Mouse (Mus musculus) retina, postnatal 7 days (tissue): ENCODE data around the gene Tmem269.

ENCODE experiments used
- DNase-seq: peaks from one replicate; pipeline ENCODE4 v3.0.0-alpha.2; 2012; ENCODE audit warnings: low read depth, low spot score

Gene Tmem269

DNA sequence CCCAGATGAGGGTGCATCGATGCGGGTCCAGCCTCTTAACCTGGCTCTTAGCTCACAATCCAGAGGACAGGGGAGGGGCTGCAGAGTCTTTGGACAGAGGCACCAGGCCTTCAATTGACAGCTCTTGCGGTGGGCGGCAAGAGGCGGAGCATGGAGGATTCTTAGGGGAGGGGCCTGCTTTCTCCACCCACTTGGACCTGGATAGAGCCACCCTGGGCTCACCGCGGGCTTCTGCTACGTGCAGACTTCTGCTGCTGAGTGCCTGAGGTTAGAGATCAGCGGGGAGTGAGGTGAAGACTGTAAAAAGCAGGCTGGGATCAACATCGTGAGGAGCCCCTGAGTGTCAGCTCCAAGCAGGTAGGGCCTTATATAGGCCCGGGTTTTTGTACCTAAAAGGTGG is at the start of gene Tmem269:
Gene Tmem269, minus strand, starts transcription at position 49 of the 400 bp plus-strand sequence.
- no peak for DNase-seq

DNA sequence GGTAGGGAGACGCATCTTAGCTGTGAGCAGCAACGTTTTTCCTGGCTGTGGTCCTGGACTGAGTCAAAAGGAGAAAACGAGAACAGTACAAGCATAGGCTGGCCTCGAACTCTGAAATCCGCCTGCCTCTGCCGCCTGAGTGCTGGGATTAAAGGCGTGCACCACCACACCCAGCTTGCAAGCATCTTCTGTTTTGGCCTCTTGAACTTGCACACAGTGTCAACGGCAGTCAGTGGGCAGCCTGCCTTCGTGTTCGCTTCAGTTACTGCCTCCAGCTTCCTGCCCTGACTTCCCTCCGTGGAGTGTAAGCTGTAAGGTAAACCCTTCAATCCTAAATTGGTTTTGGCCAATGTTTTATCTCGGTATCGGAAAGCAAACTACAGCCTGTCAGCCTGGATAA is 48.6 kb upstream of the Tmem269 start:
- no peak for DNase-seq

DNA sequence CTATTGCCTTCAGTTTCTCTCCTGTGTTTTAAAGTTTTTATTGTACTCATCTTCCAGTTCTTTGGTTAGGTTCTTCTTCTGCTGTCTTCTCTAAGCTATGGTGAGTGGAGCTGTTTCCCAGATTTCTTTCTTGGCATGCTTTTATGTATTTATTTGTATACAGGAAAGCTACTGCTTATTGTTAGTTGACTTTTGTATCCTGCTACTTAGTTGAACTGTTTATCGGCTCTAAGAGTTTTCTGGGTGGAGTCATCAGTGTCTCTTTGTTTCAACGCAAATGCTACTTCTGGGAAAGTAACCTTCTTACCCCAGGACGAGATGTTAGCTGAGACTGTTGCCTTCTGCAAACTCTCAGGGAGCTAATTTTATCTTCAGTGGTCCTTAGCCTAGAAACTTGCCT is 45.4 kb upstream of the Tmem269 start:
- DNase-seq: no peak

DNA sequence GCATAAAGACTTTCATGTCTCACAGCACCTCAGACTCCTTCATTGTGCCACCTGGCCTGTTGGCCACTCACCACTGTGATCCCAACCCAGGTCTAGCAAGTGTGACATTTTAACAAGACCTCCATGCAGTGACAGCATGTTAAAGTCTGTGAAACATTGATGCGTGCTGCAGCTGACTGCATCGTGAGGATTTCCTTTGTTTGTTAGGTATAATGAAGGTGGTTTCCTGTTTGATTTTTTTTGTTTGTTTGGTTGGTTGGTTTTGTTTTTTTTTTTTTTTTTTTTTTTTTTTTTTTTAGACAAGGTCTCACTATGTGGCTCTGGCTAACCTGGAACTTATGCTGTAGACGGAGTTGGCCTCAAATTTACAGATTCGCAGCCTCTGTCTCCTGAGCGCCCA is 44.5 kb upstream of the Tmem269 start:
- DNase-seq: no peak

DNA sequence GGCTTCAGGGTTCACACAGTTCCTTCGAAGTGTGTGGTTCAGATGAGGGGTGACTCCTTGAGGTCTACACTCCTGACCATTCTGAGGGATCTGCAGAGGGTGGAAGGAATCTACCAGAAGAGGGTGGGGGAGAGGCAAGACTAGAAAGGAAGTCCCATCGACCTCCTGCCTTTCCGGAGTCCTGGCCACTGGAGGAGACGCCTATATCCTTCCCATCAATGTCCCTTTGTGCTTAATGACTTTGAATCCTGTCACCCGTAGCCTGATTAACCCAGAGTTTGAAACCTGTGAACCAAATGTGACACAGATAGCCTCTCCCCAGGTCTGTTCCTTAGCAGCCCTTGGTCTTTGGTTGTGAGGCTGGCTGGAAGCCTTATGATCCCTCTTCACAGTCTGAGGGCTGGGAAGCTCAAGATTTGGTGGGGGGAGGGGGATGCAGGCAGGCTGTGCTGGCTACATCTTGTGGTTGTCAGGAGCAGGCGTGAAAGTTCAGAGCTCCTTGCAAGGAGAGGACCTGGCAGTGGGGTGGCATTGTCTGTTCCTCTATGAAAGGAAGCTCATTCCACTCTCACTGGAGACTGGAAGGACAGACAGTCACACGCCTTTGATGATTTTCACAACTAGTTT is 43.2 kb upstream of the Tmem269 start:
- no peak for DNase-seq

DNA sequence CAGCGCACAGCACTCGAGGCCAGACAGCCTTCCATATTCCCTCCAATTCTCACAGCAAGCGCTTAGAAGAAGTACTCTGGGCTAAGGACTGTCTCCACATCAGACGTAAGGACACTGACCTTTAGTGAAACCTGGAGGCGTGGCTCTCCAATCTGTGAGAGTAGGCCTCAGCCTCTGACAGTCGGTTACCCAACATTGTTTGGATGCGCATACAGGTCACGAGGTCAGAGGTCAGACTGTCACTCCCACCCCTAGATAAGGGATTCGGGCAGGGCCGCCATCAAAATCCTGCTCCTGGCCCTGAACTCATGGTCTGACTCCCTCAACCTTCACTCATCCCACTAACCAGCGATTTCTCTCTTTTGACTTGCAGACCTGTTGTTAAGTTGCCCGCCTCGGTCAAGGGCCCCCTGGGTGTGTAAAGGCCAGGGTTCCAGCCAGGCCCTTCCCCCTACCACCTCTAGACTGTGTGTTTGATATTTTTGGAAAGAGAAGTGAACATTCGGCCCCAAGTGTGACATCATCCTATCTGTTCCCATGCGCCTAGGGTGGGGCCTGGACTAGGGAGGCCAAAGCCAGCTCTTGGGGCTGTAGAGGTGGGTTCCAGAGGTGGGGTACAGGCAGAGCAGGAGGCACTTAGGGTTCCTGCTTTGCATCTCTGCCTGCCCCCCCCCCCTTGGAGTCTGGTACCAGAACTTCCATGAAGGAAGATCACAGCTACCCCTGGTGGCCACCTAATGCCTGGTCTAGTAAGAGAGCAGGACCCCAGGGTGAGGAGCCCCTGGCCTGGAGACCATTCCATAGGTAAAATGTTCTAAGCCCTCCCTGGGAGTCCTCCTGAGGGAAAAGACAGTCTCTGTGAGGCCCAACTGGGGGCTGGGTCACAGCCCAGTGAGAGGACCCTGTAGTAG is 41.6 kb upstream of the Tmem269 start:
- no peak for DNase-seq

DNA sequence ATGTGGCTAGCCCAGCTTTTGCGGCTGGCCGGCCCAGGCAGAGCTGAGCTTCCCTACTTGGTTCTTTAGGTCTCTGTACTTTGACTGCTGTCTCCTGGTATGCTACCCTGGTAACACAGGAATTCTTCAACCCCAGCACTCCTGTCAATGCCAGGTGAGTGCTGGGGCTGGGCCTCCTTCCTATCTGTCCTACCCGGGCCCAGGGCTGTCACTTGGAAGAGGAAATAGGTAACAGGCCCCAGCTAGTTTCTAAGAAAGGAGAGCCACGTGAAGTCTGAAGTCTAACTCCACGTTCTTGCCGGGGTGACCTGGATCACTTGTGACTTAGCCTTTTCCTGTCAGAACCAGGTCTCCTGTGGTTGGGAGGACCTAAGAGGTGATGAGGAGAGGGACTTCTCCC is 39.1 kb upstream of the Tmem269 start:
- DNase-seq: no peak

DNA sequence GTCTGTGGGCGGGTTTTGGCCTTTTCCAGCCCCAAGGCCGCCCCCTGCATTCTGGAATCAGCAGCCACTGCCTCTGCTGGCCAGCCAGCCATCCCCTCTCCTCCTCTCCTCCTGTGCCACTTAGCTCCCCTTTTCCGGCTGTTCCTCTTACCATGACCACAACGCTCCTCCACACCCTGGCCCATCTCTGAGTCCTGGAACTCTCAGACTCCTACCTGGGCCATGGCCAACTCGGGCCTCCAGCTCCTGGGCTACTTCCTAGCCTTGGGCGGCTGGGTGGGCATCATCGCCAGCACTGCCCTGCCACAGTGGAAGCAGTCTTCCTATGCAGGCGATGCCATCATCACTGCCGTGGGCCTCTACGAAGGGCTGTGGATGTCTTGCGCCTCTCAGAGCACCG is 37.3 kb upstream of the Tmem269 start, which contains the start of gene Cldn19:
Gene Cldn19, plus strand, starts transcription at position 64 of the 400 bp plus-strand sequence.
- DNase-seq: no peak

DNA sequence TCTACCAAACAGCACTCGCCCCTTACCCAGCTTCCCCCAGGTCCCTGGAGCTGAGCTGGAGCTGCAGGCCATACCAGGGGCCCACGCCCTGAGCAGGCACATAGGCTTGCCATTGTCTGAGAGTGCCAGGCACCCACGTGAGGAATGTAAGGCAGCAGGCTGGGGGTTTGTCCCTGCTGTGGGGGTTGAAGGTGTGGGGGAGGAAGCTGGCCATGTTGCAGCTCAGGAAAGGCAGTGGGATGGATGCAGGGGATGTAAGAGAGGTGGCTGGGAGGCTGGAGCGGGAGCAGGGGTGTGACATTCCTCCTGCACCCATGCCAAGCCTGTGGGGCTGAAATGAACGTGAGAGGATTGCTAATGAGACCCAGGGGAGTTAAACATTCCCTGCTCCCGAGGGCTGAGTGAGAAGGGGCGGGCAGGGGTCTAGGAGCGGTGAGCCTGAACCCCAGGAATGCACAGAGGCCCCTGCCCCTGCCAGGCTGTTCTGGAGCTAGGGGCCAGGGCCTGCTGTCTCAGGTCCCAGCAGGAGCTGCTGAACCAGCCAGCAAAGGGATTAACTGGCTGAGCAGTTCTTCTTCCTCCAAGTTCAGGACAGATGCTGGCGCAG is 36.1 kb upstream of the Tmem269 start:
- no peak for DNase-seq

DNA sequence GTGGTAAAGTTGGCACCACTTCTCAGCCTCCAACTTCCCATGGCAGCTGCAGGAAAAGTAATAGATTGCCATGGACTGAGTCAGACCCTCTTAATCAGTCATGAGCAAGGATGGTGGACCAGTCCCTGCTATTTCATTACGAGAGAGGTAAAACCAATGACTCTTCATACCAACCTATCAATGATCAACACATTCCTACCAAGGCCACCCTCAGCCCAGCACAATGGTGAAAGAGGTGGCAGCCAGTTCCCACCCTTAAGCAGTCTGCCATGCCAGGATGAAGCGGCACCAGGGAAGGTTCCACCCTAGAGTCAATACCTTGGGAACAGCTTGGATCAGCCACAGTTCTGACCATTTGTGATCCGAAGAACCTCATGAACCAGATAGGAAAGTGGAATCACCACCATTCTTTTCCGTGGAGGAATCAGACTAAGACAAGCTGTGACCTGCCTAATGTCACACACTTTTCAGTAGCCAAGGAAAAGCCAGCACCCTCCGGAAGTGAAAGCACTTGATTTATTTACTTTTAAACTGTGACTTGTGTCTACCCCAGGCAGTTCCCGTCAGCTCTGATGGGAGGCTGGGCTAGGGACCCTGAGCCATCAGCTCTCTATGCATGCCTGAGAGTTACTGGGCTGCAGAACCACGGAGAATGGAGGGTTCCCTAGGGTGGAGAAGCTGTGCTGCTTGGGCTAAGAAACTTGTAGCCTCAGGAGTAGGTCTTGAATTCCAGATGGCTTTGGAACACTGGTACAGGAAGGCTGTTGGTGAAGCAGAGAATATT is 34.2 kb upstream of the Tmem269 start:
- no peak for DNase-seq

DNA sequence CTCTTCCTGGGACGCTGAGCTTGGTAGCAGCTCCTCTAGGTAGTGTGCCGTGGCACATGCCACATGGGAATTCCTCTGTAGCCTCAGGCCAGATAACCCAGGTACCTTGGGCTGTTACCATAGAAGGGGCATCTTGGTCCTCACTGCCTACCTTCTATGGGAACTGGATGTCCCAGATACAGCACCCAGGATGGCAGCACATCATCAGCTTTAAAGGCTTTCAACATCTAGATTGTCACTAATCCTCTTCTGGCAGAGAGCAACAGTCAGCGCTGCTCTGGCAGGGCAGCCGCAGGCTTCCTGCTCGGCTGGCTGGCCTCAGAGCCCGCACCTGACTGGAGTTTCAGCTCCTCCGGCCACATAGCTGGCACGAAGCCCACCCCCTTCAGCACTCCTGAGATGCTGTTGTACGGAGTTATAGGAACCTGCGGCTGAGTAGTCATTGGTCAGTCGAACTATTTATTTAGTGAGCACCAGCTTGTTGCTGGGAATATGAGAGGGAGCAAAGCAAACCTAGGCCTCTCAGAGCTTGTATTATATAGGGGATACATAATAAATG is 30.5 kb upstream of the Tmem269 start:
- DNase-seq: no peak

DNA sequence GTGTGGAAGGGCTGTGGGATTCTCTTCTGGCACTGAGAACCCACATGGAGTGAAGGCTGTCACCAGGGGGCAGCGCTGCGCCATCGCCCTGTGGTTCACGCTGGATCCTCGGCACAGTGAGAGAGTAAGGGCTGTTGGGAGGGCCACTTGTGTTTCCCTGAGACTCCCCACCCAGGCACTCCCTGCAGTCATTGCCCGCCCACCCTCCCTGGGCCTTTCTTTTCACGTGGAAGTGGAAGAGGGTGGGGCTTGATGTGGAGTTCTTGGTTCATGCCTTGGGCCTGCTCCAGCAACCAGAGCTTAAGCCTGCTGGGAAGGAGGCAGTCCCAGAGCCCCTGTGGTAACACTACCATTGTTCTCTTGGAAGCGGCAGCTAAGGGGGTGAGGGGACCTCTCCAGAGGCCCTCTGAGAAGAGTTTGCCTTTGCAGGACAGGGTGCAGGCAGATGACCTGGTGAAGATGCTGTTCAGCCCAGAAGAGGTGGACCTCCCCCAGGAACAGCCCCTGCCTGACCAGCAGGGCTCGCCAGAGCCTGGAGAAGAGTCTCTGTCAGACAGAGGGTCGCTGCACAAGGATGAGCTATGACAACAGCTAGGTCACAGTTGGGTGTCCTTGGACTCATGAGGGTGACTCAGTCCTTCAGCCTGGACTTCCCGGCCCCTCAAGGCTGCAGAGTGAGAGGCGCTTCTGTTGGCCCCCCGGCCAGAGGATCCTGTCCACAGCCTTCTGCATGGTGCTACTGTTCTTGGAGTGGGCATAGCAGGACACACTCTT is 29.6 kb upstream of the Tmem269 start:
- peak; percentile 46 for DNase-seq

DNA sequence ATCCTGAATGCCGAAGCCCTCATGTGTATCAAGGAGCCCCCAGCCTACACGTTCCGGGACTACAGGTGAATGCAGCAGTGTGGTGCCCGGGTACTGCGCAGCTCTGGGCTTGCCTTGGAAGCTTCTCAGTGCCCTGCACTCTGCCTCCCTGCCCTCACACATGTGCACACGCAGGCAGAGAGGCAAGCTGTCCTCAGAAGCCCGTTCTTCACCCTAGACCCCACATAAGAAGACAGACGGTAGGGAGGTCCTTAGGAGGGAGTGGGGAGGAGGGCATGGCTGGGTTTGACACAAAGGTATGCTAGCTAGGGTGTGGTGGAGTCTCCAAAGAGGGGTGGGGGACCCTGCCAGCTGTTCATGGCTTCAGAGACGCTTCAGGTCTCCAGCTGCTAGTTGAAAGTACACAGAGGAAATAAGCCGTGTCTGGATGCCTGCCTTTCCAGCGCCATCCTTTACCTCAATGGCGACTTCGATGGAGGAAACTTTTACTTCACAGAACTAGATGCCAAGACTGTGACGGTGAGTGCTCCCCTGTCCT is 28.7 kb upstream of the Tmem269 start:
- DNase-seq: no peak

DNA sequence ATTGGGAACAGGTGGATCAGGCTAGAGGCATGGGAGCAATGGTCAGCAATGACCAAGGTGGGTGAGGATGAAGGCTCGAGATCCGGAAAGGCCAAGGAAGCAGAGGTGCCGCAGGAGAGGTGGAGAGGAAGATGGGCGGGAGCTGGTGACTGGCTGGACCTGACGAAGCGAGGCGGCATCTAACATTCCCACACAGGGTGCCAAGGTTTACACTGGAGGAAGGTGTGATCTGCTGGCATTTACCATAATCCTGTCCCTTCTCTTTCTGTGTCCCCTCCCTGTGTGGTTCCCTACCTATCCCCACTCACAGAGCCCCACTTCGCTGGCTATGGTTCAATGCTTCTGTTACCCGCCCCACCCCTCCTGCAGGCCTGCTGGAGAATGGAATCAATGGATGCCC is 27.9 kb upstream of the Tmem269 start:
- DNase-seq: no peak

DNA sequence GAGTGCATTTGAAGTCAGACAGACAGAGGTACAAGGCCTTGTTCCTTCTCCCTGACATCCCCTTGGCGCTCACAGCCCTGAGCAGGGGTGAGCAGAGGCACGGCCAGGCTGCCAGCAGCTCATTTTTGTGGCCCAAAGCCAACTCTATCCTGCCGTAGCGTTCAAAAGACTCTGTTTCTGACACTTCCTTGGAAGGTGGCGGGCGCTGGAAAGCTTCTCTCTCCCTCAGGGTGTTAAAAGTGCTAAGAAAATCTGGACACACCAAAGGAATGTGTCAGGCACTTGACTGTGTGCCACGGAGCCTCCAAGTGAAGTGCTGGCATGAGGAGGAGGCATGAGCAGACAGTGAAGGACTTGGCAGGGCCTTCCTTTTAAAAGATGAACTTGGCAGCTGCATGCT is 27.5 kb upstream of the Tmem269 start:
- DNase-seq: no peak

DNA sequence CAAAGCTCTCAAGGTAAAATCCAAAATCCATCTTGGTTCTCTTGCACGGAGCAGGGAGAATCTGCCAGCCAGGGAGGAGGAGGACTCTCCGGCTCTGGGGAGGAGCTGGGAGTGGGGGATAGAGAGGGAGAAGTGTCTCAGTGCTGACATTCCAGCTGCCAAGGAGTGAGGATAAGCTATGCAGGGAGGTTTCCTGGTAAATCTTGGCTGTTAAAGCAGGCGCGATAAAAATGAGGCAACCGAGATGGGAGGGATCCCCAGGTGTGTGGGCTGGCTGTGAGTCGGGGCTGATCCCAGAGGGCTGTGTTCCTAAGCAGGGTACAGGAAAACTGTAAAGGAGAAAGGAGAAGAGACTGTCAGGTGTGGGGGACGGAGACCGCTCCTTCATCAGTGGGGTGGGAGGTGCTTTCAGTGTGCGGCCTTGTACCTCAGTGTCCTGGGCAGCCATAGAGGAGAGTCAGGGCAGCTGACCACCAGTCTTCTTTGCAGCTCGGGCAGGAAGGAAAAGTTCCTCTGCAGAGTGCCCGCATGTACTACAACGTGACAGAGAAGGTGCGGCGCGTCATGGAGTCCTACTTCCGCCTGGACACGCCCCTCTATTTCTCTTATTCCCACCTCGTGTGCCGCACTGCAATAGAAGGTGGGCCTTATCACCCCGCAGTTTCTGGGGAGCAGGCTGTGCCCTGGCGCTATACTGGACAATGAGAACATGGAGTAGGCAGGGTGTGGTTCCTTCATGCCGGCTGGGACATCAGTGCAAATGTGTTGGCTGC is 26.6 kb upstream of the Tmem269 start:
- DNase-seq: no peak

DNA sequence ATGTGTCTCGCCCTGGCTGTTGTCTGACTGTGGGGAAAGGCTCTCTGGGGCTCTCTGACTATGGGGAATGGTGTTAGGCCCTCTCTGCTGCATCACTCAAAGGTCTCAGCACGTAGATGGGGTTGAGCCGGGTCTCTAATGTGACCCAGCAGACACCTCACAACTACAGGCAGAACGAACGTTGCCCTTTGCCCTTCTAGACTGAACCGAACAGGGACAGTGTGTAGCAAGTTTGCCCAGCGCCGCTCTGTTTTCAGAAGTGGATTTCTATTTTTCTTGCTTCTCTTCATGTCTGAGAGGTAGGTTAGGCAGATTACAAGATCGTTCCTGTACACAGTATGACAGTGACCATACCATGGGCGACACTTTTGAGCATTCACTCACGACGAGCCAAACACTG is 24.6 kb upstream of the Tmem269 start:
- DNase-seq: no peak

DNA sequence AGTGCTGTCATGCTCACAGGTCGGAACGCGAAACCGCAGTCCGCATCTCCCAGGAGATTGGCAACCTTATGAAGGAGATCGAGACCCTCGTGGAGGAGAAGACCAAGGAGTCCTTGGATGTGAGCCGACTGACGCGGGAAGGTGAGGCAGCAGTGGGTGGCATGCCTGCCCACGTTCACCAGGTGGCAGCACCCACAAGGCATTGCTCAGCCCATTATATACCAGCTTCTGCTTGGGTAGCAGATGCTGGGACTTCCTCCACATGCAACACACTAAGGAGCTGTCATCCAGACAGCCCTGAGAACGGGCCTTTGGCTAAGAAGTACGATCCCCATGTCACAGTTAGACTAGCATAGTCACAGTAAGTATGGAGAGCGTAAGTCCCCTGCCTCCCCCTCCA is 23.6 kb upstream of the Tmem269 start:
- no peak for DNase-seq

DNA sequence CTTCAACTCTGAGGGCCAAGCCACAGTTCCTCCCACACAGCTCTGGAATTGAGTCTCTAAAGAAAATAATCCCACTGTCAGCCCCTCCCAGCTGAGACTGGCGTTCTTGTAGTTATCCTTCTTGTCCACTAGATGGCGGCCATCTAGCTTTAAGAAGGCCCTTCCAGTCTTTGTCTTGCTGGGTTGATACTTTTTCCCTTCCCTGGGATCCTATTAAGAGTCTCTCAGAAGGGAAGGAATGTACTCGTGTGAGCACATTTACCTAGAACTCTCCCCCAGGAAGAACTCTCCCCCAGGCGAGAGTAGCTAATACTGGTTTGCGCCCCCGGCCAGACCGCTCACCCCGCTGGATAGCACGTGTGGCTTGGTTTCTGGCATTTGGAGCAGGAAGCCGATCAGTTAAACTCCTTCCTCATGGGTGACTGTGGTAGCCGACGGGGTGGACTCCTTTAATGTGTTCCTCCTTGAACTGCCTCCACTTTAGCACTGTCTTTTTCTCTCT is 21.2 kb upstream of the Tmem269 start:
- peak; percentile 67 for DNase-seq

DNA sequence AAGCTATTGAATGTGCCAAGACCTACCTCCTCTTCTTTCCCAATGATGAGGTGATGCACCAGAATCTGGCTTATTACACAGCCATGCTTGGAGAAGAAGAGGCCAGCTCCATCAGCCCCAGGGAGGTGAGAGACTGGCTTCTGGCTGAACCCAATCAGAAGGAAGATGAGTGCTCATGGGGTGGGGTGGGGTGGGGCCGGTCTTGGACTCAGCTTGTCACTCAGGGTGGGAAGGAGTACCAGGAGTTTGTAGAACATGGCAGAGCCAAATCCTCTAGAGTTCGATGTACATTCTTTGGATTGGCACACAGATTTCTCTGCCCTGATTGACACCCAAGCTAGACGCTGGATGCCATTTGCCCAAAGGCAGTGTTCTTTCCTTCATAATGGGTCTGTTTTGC is 20.6 kb upstream of the Tmem269 start:
- DNase-seq: no peak
